Mouse (Mus musculus): Measurements from ENCODE around the gene 1700010I14Rik. TPM values are rescaled to one million over a fixed set of nuclear protein-coding genes. Genes with fewer than 3 reads are reported as not detected.
A peak's percentile ranks its signal among the peaks of the same experiment; 100 is the strongest.

Gene 1700010I14Rik
- polyA plus RNA-seq, 2 experiments: 0.55 to 0.79 TPM

GRCm38 (mm10) chr17:9032362-9033044 lies 44.4 kb downstream of the 1700010I14Rik start:
- no peaks in the 10 kb centered on the region for H3K4me1 ChIP-seq (replicated peaks; ENCODE audit: control insufficient read depth in 2 of 2, insufficient read depth in 2 of 2, low read length in 1 of 2)
- no peak for DNase-seq (ENCODE audit: low read depth in 3 of 3, low spot score in 3 of 3)
- H3K4me3 ChIP-seq (ENCODE audit: insufficient read depth in 1 of 2, low read depth in 2 of 2, low read length in 2 of 2): no peak overlapping the region
- no peak overlapping the region for H3K27ac ChIP-seq
- no peaks in the 10 kb centered on the region for H3K27me3 ChIP-seq (ENCODE audit: control insufficient read depth, insufficient read depth, low read length)
- H3K9me3 ChIP-seq (ENCODE audit: control insufficient read depth, low read length): no peaks in the 10 kb centered on the region
- no peak overlapping the region for H3K4me2 ChIP-seq (ENCODE audit: low read depth)
- no peak overlapping the region for H3K9ac ChIP-seq (replicated peaks)
- WGBS (ENCODE audit: insufficient replicate concordance): 58% methylated on average over 6 of the region's 6 CpGs
- no peak for TF ChIP-seq CTCF (IDR thresholded peaks at IDR 0.05; ENCODE audit: low read depth)
- no peaks in the 10 kb centered on the region for H3K36me3 ChIP-seq (replicated peaks; ENCODE audit: control insufficient read depth, insufficient read depth, low read depth)
- ATAC-seq (ENCODE audit: insufficient read depth): no peak

GRCm38 (mm10) chr17:9033511-9033910 lies 45.4 kb downstream of the 1700010I14Rik start:
- H3K9ac ChIP-seq (replicated peaks): no peak overlapping the region
- no peaks in the 10 kb centered on the region for H3K27me3 ChIP-seq (ENCODE audit: control insufficient read depth, insufficient read depth, low read length)
- H3K27ac ChIP-seq: no peak overlapping the region
- DNase-seq (ENCODE audit: low read depth in 3 of 3, low spot score in 3 of 3) (no peak), ATAC-seq (ENCODE audit: insufficient read depth) (no peak)
- no peaks in the 10 kb centered on the region for H3K36me3 ChIP-seq (replicated peaks; ENCODE audit: control insufficient read depth, insufficient read depth, low read depth)
- no peak overlapping the region for H3K4me2 ChIP-seq (ENCODE audit: low read depth)
- H3K4me3 ChIP-seq (ENCODE audit: insufficient read depth in 1 of 2, low read depth in 2 of 2, low read length in 2 of 2): no peak overlapping the region
- 58% methylated on average over 5 of the region's 5 CpGs for WGBS (ENCODE audit: insufficient replicate concordance)
- no peaks in the 10 kb centered on the region for H3K4me1 ChIP-seq (replicated peaks; ENCODE audit: control insufficient read depth in 2 of 2, insufficient read depth in 2 of 2, low read length in 1 of 2)
- TF ChIP-seq EP300 (IDR thresholded peaks at IDR 0.05; ENCODE audit: low read depth) (no peak), CTCF (IDR thresholded peaks at IDR 0.05; ENCODE audit: low read depth) (no peak)
- H3K9me3 ChIP-seq (ENCODE audit: control insufficient read depth, low read length): no peaks in the 10 kb centered on the region

- Histone ChIP-seq H3K36me3 (replicated peaks; ENCODE audit: control insufficient read depth, insufficient read depth, low read depth) (no peaks in the 10 kb centered on the region), H3K9me3 (ENCODE audit: control insufficient read depth, low read length) (no peaks in the 10 kb centered on the region), H3K9ac (replicated peaks) (no peak overlapping the region), H3K4me2 (ENCODE audit: low read depth) (no peak overlapping the region), H3K27ac (no peak overlapping the region), H3K4me1 (replicated peaks; ENCODE audit: control insufficient read depth in 2 of 2, insufficient read depth in 2 of 2, low read length in 1 of 2) (no peaks in the 10 kb centered on the region), H3K4me3 (ENCODE audit: insufficient read depth in 1 of 2, low read depth in 2 of 2, low read length in 2 of 2) (no peak overlapping the region), H3K27me3 (ENCODE audit: control insufficient read depth, insufficient read depth, low read length) (no peaks in the 10 kb centered on the region)
- WGBS (ENCODE audit: insufficient replicate concordance): 50% methylated on average over 8 of the region's 8 CpGs
- DNase-seq (ENCODE audit: low read depth in 3 of 3, low spot score in 3 of 3) (no peak), ATAC-seq (ENCODE audit: insufficient read depth) (no peak)
- TF ChIP-seq CTCF (IDR thresholded peaks at IDR 0.05; ENCODE audit: low read depth) (no peak), EP300 (IDR thresholded peaks at IDR 0.05; ENCODE audit: low read depth) (no peak)
These were observed 47.6 kb downstream of the 1700010I14Rik start for GRCm38 (mm10) chr17:9035561-9036348.

- ATAC-seq (ENCODE audit: insufficient read depth) (no peak), DNase-seq (ENCODE audit: low read depth in 3 of 3, low spot score in 3 of 3) (peak; percentile 2 to 17 (median 7))
These were observed 54.6 kb downstream of the 1700010I14Rik start for GRCm38 (mm10) chr17:9042723-9043122.

GRCm38 (mm10) chr17:9052441-9052980 lies 64.4 kb downstream of the 1700010I14Rik start:
- TF ChIP-seq EP300 (IDR thresholded peaks at IDR 0.05; ENCODE audit: low read depth) (no peak), CTCF (IDR thresholded peaks at IDR 0.05; ENCODE audit: low read depth) (no peak)
- H3K36me3 ChIP-seq (replicated peaks; ENCODE audit: control insufficient read depth, insufficient read depth, low read depth): no peaks in the 10 kb centered on the region
- H3K27me3 ChIP-seq (ENCODE audit: control insufficient read depth, insufficient read depth, low read length): no peaks in the 10 kb centered on the region
- DNase-seq (ENCODE audit: low read depth in 3 of 3, low spot score in 3 of 3): no peak
- no peak for ATAC-seq (ENCODE audit: insufficient read depth)
- H3K4me3 ChIP-seq (ENCODE audit: insufficient read depth in 1 of 2, low read depth in 2 of 2, low read length in 2 of 2): no peak overlapping the region
- H3K4me1 ChIP-seq (replicated peaks; ENCODE audit: control insufficient read depth in 2 of 2, insufficient read depth in 2 of 2, low read length in 1 of 2): no peaks in the 10 kb centered on the region
- H3K9me3 ChIP-seq (ENCODE audit: control insufficient read depth, low read length): no peaks in the 10 kb centered on the region
- H3K27ac ChIP-seq: no peak overlapping the region
- H3K4me2 ChIP-seq (ENCODE audit: low read depth): no peak overlapping the region
- no peak overlapping the region for H3K9ac ChIP-seq (replicated peaks)
- WGBS (ENCODE audit: insufficient replicate concordance): 58% methylated on average over 13 of the region's 13 CpGs

More at GRCm38 (mm10) chr17:9042723-9043122, 54.6 kb downstream of the 1700010I14Rik start:
- H3K4me2 ChIP-seq (ENCODE audit: low read depth): no peak overlapping the region
- H3K9me3 ChIP-seq (ENCODE audit: control insufficient read depth, low read length): no peaks in the 10 kb centered on the region
- TF ChIP-seq CTCF (IDR thresholded peaks at IDR 0.05; ENCODE audit: low read depth) (peak; percentile 82), EP300 (IDR thresholded peaks at IDR 0.05; ENCODE audit: low read depth) (no peak)
- no peaks in the 10 kb centered on the region for H3K4me1 ChIP-seq (replicated peaks; ENCODE audit: control insufficient read depth in 2 of 2, insufficient read depth in 2 of 2, low read length in 1 of 2)
- H3K9ac ChIP-seq (replicated peaks): no peak overlapping the region
- 30% methylated on average over 2 of the region's 2 CpGs for WGBS (ENCODE audit: insufficient replicate concordance)
- H3K27me3 ChIP-seq (ENCODE audit: control insufficient read depth, insufficient read depth, low read length): no peaks in the 10 kb centered on the region
- H3K4me3 ChIP-seq (ENCODE audit: insufficient read depth in 1 of 2, low read depth in 2 of 2, low read length in 2 of 2): no peak overlapping the region
- no peak overlapping the region for H3K27ac ChIP-seq
- H3K36me3 ChIP-seq (replicated peaks; ENCODE audit: control insufficient read depth, insufficient read depth, low read depth): no peaks in the 10 kb centered on the region

All from liver, embryonic 14.5 days (tissue).